Mouse (Mus musculus) adipocyte (in vitro differentiated cells): ENCODE measurements at regions not wholly inside any gene's neighbourhood (a gene's known extent, or its start where the extent isn't known, plus 50 kb on each side); places are given as distances from the start of the nearest gene placed in this dataset.

Experiments used
- DNase-seq: peaks from one replicate; pipeline ENCODE4 v3.0.0-alpha.2; 2016; ENCODE audit warnings: low spot score

DNA sequence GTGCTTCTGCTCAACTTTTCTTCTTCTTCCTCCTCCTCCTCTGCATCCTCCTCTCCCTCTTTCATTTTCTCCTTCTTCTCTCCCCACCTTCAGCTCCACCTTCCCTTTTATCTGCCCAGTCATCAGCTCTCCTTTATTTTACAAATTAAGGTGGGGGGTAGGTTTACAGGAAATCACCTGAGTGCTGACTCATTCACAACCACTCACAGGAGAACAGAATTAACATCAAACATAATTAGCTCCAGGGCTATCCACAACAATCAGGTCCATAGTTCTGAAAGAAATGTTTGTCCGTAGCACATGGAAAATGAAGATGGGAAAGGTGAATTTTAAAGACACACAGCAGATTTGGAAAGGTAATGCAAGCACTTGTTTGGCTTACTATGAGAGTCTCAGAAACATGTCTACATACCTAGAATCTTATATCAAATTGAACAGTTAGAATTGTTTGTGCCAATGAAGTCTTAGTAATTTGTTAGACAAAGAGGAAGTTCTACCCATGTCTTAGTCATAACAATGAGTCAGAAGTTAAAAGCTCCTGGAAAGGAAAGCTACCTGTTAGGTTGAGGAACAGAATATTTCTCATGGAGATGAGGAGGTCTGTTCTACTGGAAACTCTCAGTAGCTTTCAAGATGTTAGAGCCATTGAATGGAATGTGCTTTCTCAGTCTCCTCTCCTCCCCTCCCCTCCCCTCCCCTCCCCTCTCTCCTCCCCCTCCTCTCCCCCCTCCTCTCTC lies 108.8 kb upstream of the Tgfbr2 start:
- no peak for DNase-seq

DNA sequence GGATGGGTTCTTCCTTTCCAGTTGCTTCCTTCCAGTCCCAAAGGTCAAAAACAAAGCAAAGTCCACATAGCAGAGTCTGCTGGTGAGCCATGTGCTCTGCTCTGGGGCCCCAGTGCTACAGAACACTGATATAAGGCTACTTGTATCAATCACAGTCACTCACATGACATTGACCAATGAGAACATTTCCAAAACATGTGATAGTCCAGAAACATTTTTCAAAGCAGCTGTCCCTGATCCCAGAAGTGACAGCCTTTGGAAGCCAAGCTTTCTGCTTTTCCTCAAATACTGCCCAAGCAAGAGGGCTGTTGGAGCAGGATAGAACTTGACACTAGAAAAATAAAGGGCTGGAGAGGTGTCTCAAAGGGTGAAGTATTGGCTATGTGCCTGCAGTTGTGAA lies 106.5 kb upstream of the Tgfbr2 start:
- DNase-seq = peak; percentile 70

DNA sequence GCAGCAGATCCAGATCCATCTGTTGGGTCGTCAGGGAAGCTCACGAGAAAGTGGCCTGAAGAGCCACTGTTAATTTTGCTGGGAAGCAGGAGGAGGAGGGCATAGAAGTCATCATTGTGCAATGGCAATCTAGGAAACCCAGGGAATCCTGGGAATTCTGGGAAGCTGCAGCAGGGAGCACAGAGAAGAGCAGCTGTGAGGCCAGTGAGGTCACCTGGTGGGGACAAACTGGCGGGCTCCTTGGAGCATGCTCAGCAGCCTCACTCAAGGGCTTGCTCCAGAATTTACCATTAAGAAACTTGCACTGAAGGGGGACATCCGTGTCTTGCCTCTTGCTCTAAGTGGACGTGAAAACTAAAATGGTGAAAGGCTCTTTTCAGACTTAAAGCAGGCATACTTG lies 105.0 kb upstream of the Tgfbr2 start:
- DNase-seq = no peak

DNA sequence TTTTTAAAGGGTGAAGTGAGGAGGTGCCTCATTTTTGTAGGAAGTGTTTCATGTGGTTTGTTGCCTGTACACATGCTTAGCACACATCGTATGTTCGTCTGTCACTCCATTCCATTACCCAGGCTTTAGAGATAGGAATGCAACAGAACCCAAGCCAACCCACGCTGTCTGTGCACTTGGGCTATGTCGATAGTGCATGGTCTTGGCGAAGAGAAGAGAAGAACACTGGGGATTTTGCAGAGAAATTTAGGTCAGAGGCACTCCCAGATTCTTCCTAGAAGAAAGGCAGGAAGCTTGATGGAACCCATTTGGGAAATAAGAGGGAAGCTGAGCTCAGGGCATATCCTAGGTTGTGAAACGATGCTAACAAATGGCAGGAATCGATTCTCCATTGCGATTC lies 103.7 kb upstream of the Tgfbr2 start:
- DNase-seq = no peak

DNA sequence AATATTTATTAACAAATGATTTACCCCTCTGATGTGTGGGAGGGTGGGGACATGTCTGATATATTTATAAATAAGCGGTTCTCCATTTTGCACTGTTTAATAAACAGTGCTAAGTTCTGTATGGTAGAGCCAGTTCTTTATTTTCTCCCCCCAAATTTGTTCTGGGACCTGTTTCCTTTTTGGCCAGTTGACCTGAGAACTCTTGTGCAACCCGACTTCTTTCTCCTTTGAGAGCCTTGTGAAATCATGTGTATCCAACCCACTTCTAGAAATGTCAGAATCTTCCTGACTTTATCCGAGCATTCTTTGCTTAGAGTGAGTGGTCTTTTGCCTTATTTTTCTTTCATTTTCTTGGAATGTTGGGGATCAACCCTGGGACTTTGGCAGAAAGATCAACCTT lies 102.6 kb upstream of the Tgfbr2 start:
- peak; percentile 32 for DNase-seq

DNA sequence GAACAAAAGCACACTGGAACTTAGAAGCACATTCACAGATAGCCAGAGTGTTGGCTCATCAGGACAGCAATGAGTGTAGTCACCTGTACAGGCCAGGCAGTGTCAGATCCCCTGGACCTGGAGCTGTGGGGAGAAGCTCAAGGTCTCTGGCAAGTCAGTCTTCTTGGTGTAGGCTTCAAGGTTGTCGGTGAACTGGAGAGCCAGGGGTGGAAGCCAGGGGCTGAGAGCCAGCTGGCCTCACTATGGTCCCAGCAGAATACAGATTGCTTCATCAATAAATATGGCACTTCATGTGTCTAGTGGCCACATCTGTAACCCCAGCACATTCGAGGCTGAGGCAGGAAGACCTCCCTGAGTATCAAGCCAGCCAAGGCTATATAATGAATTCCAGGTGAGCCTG lies 101.0 kb upstream of the Tgfbr2 start:
- peak; percentile 29 for DNase-seq

DNA sequence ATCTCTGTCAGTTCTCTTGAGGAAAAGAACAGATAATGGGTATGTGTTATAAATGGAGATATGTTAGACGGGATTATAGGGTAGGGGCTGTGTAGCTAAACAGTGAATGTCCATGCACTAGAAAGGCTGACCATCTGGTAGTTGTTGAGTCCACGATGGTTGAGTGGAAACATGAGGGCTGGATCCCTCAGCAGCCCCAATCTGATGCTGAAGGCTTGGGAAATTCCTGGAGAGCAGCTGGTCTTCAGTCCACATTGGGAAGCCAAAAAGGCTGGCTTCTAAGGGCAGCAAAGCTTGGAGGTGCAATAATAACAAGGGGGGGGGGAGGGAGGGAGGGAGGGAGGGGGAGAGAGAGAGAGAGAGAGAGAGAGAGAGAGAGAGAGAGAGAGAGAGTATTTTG lies 97.3 kb upstream of the Tgfbr2 start:
- DNase-seq = no peak

DNA sequence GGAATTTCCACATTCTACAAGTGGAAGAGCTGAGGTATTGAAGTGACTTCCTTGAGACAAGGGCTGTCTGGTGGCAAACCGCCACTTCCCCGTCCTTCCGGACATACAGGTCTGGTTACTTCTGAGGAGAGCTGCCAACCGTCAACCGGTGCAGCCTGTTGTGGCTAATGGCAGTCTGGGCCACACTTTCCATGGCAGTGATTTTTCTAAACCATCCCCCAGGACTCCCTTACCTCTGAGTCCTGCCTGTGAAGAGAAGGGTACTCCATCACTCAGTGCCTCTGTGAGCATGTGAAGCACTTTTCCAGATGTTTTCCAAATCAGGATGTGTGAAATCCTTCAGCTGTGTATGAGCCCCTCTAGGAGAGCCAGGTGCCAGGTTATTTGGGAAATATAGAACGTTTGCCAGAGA lies 95.3 kb upstream of the Tgfbr2 start:
- no peak for DNase-seq

DNA sequence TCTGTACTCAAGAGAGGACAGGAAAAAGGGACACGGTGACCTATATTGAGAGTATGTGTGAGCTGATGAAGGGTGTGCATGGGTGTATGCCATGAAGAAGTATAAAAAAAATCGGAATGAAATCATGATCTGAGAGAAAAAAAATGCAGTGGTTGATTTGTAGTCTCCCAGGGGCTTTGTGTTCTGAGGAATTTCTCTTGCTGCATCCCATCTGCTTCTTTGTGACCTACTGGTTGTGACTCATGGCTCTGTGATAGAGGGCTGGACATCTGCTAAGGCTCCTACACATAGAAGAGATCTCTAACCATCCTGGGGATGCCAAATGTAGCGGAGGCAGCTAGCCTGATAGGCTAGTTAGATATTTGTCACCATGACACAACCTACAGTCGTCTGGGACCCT lies 92.3 kb upstream of the Tgfbr2 start:
- no peak for DNase-seq

DNA sequence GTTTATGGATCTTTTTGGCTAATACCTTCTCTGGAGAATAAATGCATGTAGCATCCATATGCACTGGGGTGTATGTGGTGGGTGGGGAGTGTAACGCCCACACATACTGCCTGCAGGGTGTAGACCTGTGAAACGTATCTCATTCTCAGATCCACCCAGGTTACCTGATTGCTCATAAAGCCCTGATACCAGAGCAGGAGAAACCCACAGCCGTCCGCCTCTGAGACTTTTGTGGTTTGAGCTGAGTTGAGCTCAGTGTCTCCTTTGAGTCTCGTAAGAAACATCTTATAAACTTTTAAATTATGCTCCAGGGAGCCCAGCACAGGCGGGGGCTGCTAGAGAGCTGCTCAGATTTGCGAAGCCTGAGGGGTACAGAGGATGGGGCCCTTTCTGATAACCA lies 88.7 kb upstream of the Tgfbr2 start:
- no peak for DNase-seq

DNA sequence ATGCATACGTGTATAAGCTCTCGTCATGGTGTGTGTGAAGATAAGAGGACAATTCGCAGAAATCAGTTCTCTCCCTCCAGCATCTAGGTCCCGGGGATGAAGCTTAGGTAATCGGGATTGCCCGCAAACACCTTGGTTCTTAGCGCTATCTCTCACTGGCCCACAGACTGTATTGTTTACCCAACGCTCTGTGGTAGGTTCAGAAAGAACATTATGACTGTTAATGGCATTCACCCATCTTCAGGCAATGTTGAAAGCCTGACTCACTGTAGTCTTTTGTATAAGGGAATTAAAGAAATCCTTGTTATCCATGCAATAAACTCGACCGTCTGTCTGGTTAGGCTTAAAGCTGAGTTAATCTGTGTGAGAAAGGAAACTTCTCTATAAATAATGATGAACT lies 84.4 kb upstream of the Tgfbr2 start:
- no peak for DNase-seq

DNA sequence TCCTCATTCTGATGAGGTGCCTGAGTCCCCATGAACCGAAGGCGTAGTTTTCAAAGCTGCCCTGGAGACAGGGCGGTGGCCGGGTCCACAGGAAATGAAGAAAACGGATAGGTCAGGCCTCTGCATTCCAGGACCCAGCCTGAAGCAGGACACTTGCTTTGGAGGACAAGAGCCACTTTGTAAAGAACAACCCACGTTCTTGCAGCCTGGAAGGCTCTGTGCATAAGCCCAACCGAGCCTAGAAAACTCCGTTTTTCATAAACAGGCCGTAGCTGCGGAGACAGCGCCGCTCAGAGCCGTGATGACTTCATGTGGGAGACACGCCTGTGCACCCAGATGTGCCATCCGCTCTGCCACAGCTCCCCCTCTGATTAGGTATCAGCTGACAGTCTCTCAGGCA lies 78.4 kb upstream of the Tgfbr2 start:
- no peak for DNase-seq

DNA sequence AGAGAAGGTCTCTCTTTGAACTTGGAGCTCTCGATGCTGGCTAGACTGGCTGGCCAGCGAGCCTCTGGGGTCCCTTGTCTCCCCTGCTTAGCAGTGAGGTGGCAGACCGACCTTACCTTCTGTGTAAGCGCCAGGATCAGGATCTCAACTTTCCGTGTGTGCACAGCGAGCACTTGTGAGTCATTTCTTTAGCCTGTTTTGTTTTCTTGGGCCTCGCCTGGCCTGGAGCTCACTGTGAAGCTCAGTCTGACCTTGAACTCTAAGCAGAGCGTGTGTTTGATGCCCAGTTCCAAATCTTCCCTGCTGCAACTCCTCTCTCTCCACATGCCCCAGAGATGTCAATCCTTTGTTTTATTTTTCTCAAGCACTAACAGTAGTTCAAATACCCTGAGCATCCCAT lies 77.6 kb upstream of the Tgfbr2 start:
- no peak for DNase-seq

DNA sequence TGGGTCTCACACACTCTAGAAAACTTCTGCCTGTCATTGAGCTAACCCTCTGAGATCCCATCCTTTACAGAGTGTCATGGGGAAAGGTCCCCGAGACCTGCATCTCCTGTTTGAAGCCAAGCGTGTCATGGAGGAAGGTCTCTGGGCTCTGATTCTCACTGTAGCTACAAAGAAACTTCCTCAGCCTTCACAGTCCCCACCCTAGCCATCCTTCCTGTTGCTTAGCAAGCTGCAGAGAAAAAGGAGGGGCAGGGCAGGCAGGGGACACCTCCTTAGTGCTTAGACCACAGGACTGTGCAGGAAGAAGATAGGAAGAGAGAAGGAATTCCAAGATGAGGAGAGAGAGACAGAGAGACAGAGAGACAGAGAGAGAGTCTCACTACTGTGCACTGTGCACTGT lies 74.6 kb upstream of the Tgfbr2 start:
- DNase-seq = no peak

DNA sequence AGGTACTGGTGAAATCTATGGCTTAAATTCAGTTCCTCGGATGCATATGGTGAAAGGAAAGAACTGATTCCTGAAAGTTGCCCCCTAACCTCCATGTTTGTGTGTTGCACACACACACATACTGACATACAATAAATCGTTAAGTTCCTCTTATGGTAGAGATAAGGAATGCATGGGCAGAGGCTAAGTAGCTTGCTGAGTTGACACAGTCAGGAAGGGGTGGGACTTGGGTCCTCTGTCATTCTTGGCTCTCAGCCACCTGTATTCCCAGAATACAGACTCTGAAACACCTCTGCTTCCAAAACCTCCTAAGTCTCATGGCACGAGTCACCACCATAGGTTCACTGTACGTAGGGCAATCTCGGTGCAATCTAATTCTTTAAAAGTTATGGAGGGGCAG lies 70.0 kb upstream of the Tgfbr2 start:
- no peak for DNase-seq

DNA sequence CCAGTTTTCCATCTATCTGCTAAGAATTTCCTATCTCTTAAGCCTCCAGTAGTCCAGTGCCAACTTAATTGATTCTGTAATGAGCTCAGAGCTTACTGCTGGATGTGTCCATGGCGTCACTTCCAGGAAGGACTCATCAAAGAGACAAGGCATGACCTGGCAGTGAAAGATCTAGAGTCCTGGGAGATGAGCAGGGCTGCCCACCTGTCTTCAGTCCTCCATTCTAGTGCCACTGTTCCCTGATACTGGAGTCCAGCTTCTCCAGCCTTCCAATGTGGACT lies 69.4 kb upstream of the Tgfbr2 start:
- no peak for DNase-seq

DNA sequence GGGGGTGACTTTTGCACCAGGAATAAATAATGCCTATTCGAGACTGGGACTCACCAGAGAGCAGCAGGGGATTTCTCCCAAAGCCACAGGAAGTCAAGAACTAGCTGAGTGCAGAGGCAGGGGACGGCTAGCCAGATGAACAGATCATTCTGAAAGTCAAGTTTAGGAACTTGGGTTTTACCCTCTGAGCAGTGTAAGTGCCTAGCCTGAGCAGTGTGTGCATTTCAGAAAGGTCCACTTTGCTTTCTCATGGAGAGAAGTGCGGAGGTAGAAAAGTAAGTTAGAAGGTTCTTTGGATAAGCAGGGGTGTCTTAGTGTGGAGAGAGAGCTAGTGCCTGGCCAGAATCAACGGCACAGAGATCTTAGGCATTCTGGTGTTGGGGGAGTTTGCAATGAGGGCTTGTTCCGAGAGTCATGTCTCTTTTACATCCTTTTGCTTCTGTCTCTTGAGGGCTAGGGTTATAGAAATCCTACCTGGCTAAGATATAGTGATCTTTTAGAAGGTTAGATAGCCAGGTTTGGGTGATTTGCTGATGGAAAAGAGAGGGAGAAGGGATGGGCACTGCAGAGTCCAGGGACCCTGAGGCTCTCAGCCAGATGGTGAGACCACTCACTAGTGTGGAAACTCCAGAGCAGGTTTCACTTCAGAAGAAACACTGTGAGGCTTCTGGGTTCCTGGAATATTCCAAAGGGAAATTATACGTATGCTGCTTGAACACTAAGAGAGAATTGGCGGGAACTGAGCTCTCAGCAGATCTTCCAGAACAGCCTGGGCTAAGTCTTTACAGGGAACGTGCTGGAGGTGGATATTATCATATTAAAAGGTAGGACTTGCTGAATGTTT lies 68.8 kb upstream of the Tgfbr2 start:
- DNase-seq = no peak

DNA sequence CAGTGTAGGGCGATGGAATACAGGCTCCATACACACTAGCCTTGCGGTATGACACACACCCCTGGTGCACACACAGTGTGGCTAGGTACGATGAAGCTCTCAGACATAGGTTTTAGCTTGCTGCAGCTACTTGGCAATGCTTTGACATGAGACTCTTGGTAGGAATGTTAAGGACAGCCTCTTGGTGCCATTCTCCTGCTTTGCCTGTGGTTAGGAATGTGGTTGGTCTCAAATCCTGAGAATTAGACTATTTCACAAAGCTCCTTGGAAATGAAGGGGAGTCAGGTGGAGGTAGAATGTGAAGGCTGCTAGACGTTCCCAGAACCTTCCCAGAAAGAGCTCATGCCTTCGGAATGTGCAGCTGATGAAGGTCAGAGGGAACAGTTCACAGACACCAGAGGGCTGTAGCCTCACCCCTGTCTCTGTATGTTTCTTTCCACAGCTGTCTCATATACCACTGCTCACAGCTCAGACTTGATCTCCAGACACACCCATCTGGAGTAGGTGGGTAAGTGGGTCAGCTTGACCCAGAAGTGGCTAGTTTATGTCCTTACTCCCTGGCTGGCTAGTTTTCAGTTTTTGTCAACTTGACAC lies 66.9 kb upstream of the Tgfbr2 start:
- DNase-seq = no peak

DNA sequence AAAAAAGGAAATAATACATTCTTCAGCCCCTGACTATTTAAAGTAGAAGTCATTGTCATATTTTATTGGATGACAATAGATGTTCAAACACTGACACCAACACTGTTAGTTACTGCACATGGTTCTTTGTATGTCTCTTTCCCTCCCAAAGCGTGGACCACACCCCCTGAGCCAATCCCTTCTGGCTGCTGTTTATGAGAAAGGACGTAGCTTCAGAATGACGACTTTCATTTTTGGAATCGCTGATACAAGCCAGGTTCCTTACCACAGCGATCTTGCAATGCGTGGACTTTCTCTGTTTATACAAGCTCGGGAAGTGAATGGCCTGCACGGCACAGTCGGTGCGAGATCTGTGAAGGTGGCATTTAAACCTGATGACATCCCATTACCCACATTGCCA lies 66.1 kb upstream of the Tgfbr2 start:
- DNase-seq = no peak

DNA sequence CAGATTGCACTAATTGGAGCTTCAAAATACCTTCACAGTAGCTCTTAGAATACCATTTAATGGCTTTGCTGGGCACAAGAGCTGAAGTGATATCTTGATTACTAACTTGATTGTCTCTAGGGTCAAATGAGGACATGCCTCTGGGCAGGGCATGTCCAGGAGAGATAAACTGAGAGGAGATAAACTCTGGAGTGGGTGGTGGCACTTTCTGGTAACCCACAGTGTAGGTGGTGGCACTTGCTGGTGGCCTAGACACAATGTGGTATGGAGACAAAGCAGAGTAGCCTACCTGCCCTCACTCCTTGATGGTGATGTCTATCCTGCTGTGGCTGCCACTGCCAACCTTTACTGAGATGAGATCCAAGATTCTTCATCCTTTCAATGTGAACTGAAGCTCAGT lies 61.7 kb upstream of the Tgfbr2 start:
- no peak for DNase-seq

DNA sequence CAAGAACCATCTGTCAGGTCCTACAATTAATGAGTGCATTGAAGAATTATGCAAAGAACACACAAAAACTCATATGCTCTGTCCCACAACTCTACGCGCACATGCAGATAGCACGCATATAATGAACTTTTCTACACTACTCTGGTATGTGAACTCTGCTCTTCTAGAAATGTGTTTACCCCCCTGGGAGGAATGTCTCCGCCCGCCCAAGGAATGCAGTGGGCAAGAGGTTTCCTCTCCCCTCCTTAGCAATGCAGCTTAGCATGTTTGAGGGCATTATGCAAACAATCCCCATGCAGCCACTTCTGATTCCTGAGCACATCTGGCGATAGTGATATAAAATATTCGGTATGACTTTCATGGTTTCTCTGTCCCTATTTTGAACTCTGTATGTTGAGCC lies 59.0 kb upstream of the Tgfbr2 start:
- DNase-seq = no peak

DNA sequence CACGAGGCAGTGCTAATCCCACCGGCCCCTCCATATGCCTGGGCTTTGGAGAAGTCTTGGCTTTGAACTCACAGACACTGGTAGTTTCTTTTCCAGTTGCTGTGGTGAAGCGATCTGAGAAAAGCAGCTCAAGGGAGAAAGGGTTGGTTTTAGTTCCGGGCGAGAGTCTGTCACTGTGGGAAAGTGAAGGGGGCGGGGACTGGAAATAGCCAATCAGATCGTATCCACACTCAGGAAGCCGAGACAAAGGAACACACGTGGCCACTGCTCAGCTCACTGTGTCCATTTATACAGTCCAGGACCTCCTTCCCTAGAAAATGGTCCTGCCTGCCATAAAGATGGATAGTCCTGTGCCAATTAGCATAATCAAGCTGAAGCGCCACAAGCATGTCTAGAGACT lies 57.2 kb upstream of the Tgfbr2 start:
- no peak for DNase-seq
